Mouse (Mus musculus) gastrocnemius, postnatal 10 days (tissue): ENCODE measurements at regions not wholly inside any gene's neighbourhood (a gene's known extent, or its start where the extent isn't known, plus 50 kb on each side); places are given as distances from the start of the nearest gene placed in this dataset.

Source experiments
- DNase-seq: peaks from one replicate; pipeline ENCODE4 v3.0.0; 2021; ENCODE audit warnings: mixed read lengths

DNA sequence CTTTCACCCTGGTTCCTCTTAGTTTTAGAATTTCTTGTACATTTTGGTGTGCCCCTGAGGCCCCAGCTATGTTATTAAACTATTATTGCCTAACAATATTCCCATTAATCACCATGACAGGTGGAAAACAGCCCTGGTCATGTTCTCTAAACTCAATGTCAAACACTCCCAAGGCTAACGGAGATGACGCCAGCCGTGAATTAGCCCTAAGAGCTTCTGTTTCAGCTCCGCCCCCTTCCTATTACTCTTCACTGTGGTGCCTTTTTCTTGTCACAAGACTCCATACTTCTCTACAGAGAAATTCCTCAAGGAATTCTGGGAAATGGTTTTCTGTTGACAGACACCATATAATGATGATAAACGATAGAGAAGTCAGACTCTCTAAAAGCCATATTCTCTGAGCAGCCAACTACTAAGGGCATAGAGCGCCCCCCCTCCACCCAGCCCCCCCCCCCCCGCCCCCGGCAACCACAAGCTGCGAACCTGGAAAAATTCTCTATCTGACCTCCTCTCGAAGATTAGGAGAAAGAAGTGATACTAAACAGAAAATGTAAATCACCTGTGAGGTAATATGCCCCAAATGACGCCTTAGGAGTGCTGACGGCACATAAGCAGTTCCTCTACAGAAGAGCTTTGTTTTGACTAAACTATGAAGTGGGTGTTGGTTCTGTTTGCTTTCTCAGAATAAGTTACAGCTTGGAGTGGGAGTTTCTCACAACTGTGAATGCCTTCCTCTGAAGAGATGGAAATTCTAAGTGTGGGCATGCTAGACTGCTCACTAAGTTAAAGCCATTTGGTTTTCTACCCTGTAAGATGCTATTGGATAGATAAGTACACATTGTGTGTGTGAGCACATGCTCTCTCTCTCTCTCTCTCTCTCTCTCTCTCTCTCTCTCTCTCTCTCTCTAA, 76.8 kb upstream of the Sfrp2 start:
- DNase-seq: no peak

DNA sequence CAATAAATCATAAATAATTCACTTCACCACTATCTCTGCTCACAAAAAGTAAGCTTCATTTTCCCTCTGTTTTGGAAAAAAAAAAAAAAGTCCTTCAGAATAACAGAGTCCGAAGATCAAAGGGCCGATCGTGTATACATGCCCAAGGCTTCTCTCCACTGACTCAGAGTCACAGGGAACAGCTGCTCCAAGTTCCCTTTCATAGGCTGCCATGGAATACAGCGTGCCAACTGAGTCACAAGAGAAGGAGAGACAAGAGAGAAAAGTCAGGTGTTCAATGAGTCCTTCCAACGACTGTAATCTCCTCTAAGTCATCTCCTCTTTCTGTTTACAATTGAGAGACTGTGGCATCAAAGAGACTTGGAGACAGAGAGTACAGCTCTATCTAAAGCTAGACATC, 71.6 kb upstream of the Sfrp2 start:
- DNase-seq: no peak

DNA sequence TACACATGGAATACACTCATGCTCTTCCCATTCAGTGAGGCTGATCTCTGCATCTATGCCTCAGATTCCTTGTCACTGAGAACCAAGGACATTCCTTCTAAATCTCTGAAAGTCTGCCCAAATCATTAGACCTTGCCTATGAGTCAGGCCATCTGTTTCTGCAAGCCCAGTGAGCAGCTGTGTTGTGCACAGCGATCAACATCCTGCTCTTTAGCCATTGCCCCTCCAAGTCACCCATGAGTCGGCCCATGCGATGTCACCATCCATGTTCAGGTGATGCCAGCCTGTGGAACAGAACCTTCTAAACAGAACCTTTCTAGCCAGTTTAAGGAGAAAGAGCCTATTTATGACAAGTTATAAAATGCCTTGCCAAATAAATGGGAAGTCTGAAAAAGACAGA, 66.4 kb upstream of the Sfrp2 start:
- DNase-seq: no peak

DNA sequence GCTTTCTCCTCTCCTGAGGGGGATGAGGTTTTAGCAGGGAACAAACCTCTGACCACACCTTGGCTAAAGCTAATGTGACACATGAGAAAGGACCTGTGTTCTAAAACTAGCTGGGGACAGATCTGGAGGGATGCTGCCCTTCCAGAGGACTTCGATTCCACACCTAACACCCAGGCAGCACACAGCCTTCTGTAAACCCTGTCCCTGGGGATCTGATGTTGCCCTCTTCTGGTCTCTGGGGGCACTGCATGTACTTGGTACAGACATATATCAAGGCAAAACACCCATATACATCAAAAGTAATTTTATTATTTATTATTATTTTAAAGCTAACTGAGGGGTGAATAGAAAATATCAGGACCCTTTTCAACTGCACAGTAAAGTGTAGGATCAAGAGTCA, 65.0 kb upstream of the Sfrp2 start:
- no peak for DNase-seq

DNA sequence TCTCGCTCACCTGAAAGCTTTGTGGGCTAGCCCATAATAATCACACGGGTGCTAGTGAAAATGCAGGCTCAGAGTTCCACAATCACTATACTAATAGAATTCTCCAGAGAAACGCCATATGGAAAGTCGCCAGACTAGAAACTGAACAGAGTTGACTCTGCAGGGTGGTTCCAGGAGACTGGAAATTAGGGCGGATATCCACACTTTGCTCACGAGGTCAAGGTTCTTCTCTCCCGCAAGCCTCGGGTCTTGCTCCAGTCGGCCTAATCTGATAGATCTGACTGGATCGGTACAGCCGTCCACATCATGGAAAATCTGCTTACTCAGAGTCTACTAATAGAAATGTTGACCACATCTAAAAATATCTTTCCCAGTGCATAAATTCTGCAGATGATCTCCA, 61.6 kb upstream of the Sfrp2 start:
- no peak for DNase-seq

DNA sequence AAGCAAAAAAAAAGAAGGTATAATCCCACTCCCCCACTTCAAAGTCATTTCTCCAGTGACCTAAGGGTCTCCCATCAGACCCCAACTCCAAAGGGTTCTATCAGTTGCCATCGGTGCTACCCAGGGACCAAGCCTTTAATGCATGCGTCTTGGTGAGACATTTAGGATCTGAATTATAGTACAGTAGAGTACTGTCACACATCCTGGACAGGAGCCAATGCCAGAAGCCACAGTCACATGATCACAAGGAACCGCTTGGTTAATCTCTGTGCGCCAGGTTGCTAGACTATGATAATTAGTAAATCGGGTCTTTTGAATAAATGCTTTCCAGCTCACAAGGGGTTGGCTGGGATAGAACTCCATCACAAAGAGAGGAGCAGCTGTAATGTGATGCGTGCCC, 60.9 kb upstream of the Sfrp2 start:
- no peak for DNase-seq

DNA sequence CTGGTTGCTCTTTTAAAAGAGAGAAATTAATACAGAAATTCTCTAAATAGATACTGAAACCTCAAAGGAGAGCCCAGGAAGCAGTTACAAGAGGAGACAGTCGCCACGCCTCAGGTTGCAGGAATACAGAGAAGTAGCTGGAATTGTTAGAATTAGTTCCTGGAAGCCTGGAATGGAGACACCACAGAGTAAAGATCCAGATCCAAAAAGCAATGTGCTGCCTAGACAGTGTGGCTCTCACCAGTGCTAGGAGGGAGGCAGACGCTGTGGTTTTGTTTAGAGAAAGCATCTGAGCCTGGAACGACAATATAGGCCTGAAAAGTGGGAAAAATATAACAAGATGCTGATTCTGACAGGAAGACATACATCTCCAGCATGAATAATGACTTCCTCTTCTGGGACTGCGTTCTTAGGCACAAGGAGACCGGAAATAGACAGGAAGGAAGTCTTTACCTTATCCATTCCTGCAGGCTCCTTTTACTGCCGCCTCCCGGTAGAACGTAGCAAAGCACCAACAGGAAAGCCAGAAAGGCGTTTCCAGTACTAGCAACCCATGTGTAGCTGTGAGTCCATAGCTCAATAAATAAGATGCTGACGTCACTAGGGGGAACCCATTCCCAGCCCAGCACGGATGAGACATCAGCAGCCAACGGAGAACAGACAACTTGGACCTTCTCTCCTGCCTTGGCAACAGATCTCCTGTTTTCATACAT, 59.4 kb upstream of the Sfrp2 start:
- DNase-seq: no peak

DNA sequence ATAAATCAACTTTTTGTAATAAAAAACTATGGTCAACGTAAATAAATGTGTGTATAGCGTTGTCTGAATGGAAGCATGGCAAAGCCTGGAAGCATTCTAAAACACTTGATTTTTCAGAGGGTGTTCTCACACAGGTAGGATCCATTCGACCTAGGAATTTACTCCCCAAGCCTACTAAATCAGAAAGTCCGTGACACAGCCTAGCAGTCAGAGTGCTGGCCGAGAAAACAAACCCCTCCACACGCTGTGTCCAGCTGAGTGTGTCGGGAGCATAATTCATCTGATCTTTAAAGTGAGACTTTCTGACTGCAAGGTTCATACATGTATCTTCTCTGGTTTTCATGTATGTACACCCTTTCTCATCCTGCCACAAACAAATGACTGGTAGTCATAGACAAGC, 58.8 kb upstream of the Sfrp2 start:
- DNase-seq: no peak

DNA sequence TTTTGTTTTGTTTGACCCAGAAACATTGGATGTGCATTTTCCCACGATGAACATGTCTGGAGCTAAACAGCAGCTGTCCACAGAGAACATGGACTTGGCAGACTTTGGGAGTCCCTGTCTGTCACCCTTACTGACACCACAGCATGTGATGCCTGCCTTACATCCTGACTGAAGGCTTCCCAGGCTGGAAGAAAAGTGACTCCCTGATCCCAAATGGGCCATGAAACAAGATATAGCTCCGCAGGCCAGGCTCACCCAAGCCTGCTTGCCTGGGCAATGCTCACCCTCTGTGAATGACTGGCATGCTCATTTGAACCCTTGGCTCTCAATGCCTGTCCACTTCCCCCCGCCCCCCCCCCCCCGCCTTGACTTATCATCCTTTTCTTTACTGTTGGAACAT, 57.1 kb upstream of the Sfrp2 start:
- DNase-seq: no peak

DNA sequence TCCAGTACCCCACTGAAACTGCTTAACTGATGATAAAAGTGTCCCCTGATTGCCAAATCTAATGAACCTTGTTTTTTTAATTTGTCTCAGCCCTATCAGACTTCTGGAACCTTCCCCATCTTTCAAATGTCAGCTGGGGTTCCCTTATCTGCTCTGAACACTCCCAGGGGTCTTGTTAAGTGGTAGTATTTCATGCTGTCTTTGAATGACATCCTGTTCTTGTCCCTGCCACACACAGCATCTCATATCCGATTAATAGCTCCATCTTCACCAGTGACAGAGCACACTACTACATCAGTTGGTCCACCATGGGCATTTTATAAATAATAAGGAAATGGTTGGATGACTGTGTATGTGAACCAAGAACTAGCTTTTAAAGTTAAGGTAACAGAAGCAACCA, 56.6 kb upstream of the Sfrp2 start:
- no peak for DNase-seq

DNA sequence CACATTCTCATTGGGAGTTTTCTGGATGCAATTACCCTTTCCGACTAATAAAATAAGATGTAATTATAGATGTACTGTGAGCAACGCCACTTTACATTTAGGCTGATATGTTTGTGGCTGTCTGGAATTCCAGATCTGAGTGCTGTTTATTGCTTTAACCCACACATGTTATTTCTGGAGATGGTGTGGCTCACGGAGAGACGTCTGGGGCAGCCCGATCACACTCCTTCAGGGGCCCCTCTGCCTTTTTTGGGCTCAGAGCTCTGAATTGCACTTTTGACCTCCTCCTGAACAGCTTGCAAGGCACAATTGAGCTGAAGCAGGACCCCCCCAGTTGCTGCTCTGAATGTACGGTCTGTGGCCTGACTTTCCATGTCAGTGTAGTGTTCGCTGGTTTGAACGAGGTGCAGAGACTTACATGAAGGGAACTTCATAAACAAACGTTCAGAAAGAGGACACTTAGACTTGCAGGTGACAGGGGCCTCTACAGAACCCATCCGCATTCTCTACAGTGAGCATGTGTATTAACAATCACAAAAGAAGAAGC, 55.1 kb upstream of the Sfrp2 start:
- DNase-seq: no peak

DNA sequence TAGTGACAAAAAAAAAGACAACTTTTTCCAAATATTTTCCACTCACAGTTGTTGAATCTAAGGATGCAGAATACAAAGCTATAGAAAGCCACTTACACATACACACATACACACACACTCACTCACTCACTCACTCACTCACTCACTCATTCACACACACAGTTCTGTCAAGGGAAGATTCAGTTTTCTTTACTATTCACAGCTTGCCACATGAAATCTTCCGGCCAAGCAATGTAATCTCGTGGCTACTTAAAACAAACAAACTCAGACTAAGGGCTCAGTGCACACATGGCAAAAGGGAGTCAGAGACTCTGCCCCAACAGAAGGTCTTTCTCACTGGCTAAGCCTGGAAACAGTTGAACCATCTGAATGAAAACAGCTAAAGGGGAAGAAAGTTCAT, 53.8 kb upstream of the Sfrp2 start:
- no peak for DNase-seq

DNA sequence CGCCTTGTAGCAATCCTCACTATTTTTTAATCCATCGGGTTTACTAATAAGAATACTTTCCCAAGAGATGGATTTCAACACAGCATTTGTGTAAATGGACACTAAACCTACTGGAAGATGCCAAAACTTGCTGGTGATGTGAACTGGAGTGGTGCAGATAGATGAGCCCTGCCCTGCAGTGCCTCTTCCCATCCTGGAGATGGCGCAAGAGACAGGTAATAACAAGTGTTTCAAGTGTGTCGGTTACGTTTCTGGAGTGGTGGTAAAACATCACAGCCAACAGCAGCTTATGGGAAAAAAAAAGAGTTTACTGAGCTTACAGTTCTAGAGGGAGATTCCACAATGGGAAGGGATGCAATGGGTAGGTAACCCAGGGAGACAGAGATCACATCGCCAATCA, 51.5 kb upstream of the Sfrp2 start:
- no peak for DNase-seq
